Mouse (Mus musculus): ENCODE results near the gene Cnnm4. TPM values are rescaled to one million over a fixed set of nuclear protein-coding genes. Genes with fewer than 3 reads are reported as not detected.
"Not testable (repeated sequence)": the region's sequence is repeated elsewhere in the genome, so short reads cannot be mapped to it uniquely, and the experiment has no call there.

Gene Cnnm4
- polyA plus RNA-seq, 1 experiment, result 15.3 TPM

- TF ChIP-seq CTCF (IDR thresholded peaks at IDR 0.05; ENCODE audit: borderline replicate concordance, control insufficient read depth, extremely low read depth, insufficient read depth, low read length, poor library complexity), result no peak
- TF ChIP-seq POLR2A (IDR thresholded peaks at IDR 0.05; ENCODE audit: control insufficient read depth, extremely low read depth, insufficient read depth, low read length, poor library complexity), result no peak
- H3K4me1 ChIP-seq (replicated peaks; ENCODE audit: control insufficient read depth, insufficient read depth, low read length), result peaks cover 10% of the 10 kb centered on the region
- H3K27ac ChIP-seq (ENCODE audit: control insufficient read depth, insufficient read depth, low read length), result no peak overlapping the region
- no peak overlapping the region for H3K4me3 ChIP-seq (ENCODE audit: control insufficient read depth, insufficient read depth, low read length)
- no peak for DNase-seq
- WGBS, result 93% methylated on average over 11 of the region's 11 CpGs
- H3K27me3 ChIP-seq (ENCODE audit: control insufficient read depth, insufficient read depth, low read length), result no peaks in the 10 kb centered on the region
- H3K36me3 ChIP-seq (ENCODE audit: control insufficient read depth, insufficient read depth, low read length), result 0 out of 2 replicates have a peak, but pooled peaks cover 8% of the 10 kb centered on the region
Measured at GRCm38 (mm10) chr1:36535477-36536396, 64.3 kb downstream of the Cnnm4 start.

- Histone ChIP-seq H3K4me3 (ENCODE audit: control insufficient read depth, insufficient read depth, low read length) (no peak overlapping the region), H3K27me3 (ENCODE audit: control insufficient read depth, insufficient read depth, low read length) (no peaks in the 10 kb centered on the region), H3K4me1 (replicated peaks; ENCODE audit: control insufficient read depth, insufficient read depth, low read length) (peaks cover 10% of the 10 kb centered on the region), H3K36me3 (ENCODE audit: control insufficient read depth, insufficient read depth, low read length) (peaks cover 11% of the 10 kb centered on the region; the same call in 1 of the 2 replicates), H3K27ac (ENCODE audit: control insufficient read depth, insufficient read depth, low read length) (no peak overlapping the region)
- 95% methylated on average over 8 of the region's 8 CpGs for WGBS
- no peak for TF ChIP-seq CTCF (IDR thresholded peaks at IDR 0.05; ENCODE audit: borderline replicate concordance, control insufficient read depth, extremely low read depth, insufficient read depth, low read length, poor library complexity)
- no peak for TF ChIP-seq POLR2A (IDR thresholded peaks at IDR 0.05; ENCODE audit: control insufficient read depth, extremely low read depth, insufficient read depth, low read length, poor library complexity)
- DNase-seq, result no peak
Measured at GRCm38 (mm10) chr1:36536397-36536728, 64.9 kb downstream of the Cnnm4 start.

GRCm38 (mm10) chr1:36536783-36537182, 65.4 kb downstream of the Cnnm4 start, which contains the start of gene Ankrd23:
TSS of gene Ankrd23 (minus strand) at chr1:36536883.
- 99% methylated on average over 9 of the region's 9 CpGs for WGBS
- H3K36me3 ChIP-seq (ENCODE audit: control insufficient read depth, insufficient read depth, low read length), result peaks cover 15% of the 10 kb centered on the region; the same call in 1 of the 2 replicates
- not testable (repeated sequence) for H3K27me3 ChIP-seq (ENCODE audit: control insufficient read depth, insufficient read depth, low read length); H3K4me3 ChIP-seq (ENCODE audit: control insufficient read depth, insufficient read depth, low read length); DNase-seq; H3K27ac ChIP-seq (ENCODE audit: control insufficient read depth, insufficient read depth, low read length)
- H3K4me1 ChIP-seq (replicated peaks; ENCODE audit: control insufficient read depth, insufficient read depth, low read length), result peaks cover 10% of the 10 kb centered on the region

GRCm38 (mm10) chr1:36538727-36539126, 67.3 kb downstream of the Cnnm4 start:
- H3K27me3 ChIP-seq (ENCODE audit: control insufficient read depth, insufficient read depth, low read length), result no peaks in the 10 kb centered on the region
- peaks cover 17% of the 10 kb centered on the region; the same call in 1 of the 2 replicates for H3K36me3 ChIP-seq (ENCODE audit: control insufficient read depth, insufficient read depth, low read length)
- H3K4me1 ChIP-seq (replicated peaks; ENCODE audit: control insufficient read depth, insufficient read depth, low read length), result peaks cover 10% of the 10 kb centered on the region
- TF ChIP-seq CTCF (IDR thresholded peaks at IDR 0.05; ENCODE audit: borderline replicate concordance, control insufficient read depth, extremely low read depth, insufficient read depth, low read length, poor library complexity) (no peak), POLR2A (IDR thresholded peaks at IDR 0.05; ENCODE audit: control insufficient read depth, extremely low read depth, insufficient read depth, low read length, poor library complexity) (no peak)
- H3K27ac ChIP-seq (ENCODE audit: control insufficient read depth, insufficient read depth, low read length), result no peak overlapping the region
- no peak for DNase-seq
- H3K4me3 ChIP-seq (ENCODE audit: control insufficient read depth, insufficient read depth, low read length), result no peak overlapping the region
- WGBS, result 88% methylated on average over 4 of the region's 4 CpGs

- H3K36me3 ChIP-seq (ENCODE audit: control insufficient read depth, insufficient read depth, low read length), result peaks cover 17% of the 10 kb centered on the region; the same call in 1 of the 2 replicates
- TF ChIP-seq POLR2A (IDR thresholded peaks at IDR 0.05; ENCODE audit: control insufficient read depth, extremely low read depth, insufficient read depth, low read length, poor library complexity) (no peak), CTCF (IDR thresholded peaks at IDR 0.05; ENCODE audit: borderline replicate concordance, control insufficient read depth, extremely low read depth, insufficient read depth, low read length, poor library complexity) (no peak)
- DNase-seq, result no peak
- peaks cover 9% of the 10 kb centered on the region for H3K4me1 ChIP-seq (replicated peaks; ENCODE audit: control insufficient read depth, insufficient read depth, low read length)
- no peak within 1 kb of the TSS for H3K4me3 ChIP-seq (ENCODE audit: control insufficient read depth, insufficient read depth, low read length)
- 89% methylated on average over 9 of the region's 9 CpGs for WGBS
- no peak within 1 kb of the TSS for H3K27ac ChIP-seq (ENCODE audit: control insufficient read depth, insufficient read depth, low read length)
- no peaks in the 10 kb centered on the region for H3K27me3 ChIP-seq (ENCODE audit: control insufficient read depth, insufficient read depth, low read length)
Measured at GRCm38 (mm10) chr1:36539186-36539585, 67.8 kb downstream of the Cnnm4 start, which contains the start of gene Gm42417. TSS of gene Gm42417 (minus strand) at chr1:36539429.

GRCm38 (mm10) chr1:36540132-36540531, 68.7 kb downstream of the Cnnm4 start:
- DNase-seq, result no peak
- TF ChIP-seq POLR2A (IDR thresholded peaks at IDR 0.05; ENCODE audit: control insufficient read depth, extremely low read depth, insufficient read depth, low read length, poor library complexity), result no peak
- no peak for TF ChIP-seq CTCF (IDR thresholded peaks at IDR 0.05; ENCODE audit: borderline replicate concordance, control insufficient read depth, extremely low read depth, insufficient read depth, low read length, poor library complexity)
- WGBS, result 94% methylated on average over 11 of the region's 11 CpGs
- no peaks in the 10 kb centered on the region for H3K4me1 ChIP-seq (replicated peaks; ENCODE audit: control insufficient read depth, insufficient read depth, low read length)
- no peak overlapping the region for H3K4me3 ChIP-seq (ENCODE audit: control insufficient read depth, insufficient read depth, low read length)
- H3K27me3 ChIP-seq (ENCODE audit: control insufficient read depth, insufficient read depth, low read length), result no peaks in the 10 kb centered on the region
- H3K27ac ChIP-seq (ENCODE audit: control insufficient read depth, insufficient read depth, low read length), result no peak overlapping the region
- H3K36me3 ChIP-seq (ENCODE audit: control insufficient read depth, insufficient read depth, low read length), result peaks cover 17% of the 10 kb centered on the region; the same call in 1 of the 2 replicates
